ENCODE assay signal across 13 mouse cellular contexts in the genomic region with DNA sequence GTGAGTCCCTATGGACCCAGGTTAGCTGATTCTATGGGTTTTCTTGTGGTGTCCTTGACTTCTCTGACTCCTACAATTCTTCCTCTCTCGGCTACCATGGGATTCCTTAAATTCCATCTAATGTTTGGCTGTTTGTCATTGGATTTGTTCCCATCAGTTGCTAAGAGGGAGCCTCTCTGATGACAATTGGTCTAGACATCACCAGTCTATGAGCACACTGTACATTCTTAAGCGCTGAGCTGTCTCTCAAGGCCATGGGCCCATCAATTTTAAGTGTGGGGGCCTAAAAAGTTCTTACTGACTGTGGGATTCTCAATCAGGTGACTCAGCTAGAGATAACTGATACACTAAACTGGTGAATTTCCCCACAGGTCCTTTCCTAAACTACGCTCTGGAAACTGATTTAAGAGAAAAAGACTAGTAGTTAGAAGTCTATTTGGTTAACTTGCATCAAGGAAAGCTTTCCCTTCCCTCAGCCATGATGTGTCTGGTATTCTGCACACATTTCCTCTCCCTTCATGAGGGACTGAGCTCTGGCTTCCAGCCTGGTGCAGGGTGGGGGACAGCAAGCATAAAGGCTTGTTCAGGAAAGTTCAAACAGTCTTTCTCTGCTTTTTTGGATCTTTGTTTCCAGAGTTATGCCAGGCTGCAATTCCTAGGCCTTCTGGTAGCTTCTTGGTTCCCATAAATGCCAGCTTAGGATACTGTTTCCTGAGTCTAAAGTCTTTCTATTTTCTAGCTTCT.
A peak's percentile ranks its signal among the peaks of the same experiment; 100 is the strongest.
DNase-seq lines count a peak whose midpoint lies in the region; ATAC-seq and TF ChIP-seq lines count a peak whose summit lies in the region.
"Had no signal": no experiment of that assay in that cellular context is flagged by ENCODE, and none has a peak within 500 bp of the region (broad histone marks: within the 10 kb centered on the region; RNA-seq: fewer than 3 reads in every experiment).

No protein-coding gene starts in this region.

- no peaks in the 10 kb centered on the region for H3K9me3 ChIP-seq in hindbrain, embryonic 15.5 days
- H3K9me3 ChIP-seq in hindbrain, embryonic 11.5 days (ENCODE audit: control insufficient read depth, low read length), result no peaks in the 10 kb centered on the region
- no peaks in the 10 kb centered on the region for H3K9me3 ChIP-seq in midbrain, embryonic 13.5 days
- H3K9me3 ChIP-seq in midbrain, postnatal 0 days (ENCODE audit: low read length), result no peaks in the 10 kb centered on the region
- H3K9me3 ChIP-seq: liver, embryonic 13.5 days had no signal

- no peak overlapping the region for H3ac ChIP-seq in myocyte (ENCODE audit: control insufficient read depth, insufficient read length)

- peak; percentile 29 for DNase-seq in adrenal gland, postnatal 14 days
- DNase-seq in adrenal gland, postnatal 4 days (ENCODE audit: low spot score in 2 of 2), result no peak
- no peak for DNase-seq in hindbrain, embryonic 11.5 days (ENCODE audit: low spot score)
- DNase-seq in midbrain, postnatal 0 days (ENCODE audit: low spot score), result no peak
- DNase-seq in frontal cortex, postnatal 25 days (ENCODE audit: low spot score in 2 of 2), result no peak
- DNase-seq: cerebellum, adult 18-20 months; gastrocnemius, adult 2 months; kidney, adult 18-20 months; liver, embryonic 13.5 days; right cerebral cortex, postnatal 4 days had no signal

- H3K79me2 ChIP-seq in myocyte (ENCODE audit: control insufficient read depth, insufficient read depth), result no peaks in the 10 kb centered on the region

- peaks cover 13% of the 10 kb centered on the region; the same call in 1 of the 2 replicates for H3K4me1 ChIP-seq in hindbrain, embryonic 15.5 days (replicated peaks)
- H3K4me1 ChIP-seq in hindbrain, embryonic 11.5 days (replicated peaks; ENCODE audit: control insufficient read depth, insufficient read depth, low read length), result no peaks in the 10 kb centered on the region
- H3K4me1 ChIP-seq in midbrain, embryonic 13.5 days (replicated peaks), result peaks cover 51% of the 10 kb centered on the region
- H3K4me1 ChIP-seq in midbrain, postnatal 0 days (ENCODE audit: insufficient read depth, low read length), result 0 out of 2 replicates have a peak, but pooled peaks cover under 1% of the 10 kb centered on the region

- TF ChIP-seq POLR2A in myocyte (IDR thresholded peaks at IDR 0.05; ENCODE audit: insufficient read length, low read depth), result no peak

- H3K27me3 ChIP-seq in hindbrain, embryonic 15.5 days, result no peaks in the 10 kb centered on the region
- H3K27me3 ChIP-seq in hindbrain, embryonic 11.5 days (ENCODE audit: control insufficient read depth, insufficient read depth, low read length), result no peaks in the 10 kb centered on the region
- H3K27me3 ChIP-seq in midbrain, embryonic 13.5 days, result no peaks in the 10 kb centered on the region
- H3K27me3 ChIP-seq in midbrain, postnatal 0 days (ENCODE audit: insufficient read depth, low read length), result no peaks in the 10 kb centered on the region
- no peaks in the 10 kb centered on the region for H3K27me3 ChIP-seq in myocyte (ENCODE audit: control insufficient read depth, insufficient read depth, insufficient read length)
- H3K27me3 ChIP-seq: liver, embryonic 13.5 days had no signal

- no peaks in the 10 kb centered on the region for H3K36me3 ChIP-seq in hindbrain, embryonic 15.5 days
- H3K36me3 ChIP-seq in hindbrain, embryonic 11.5 days (ENCODE audit: control insufficient read depth, insufficient read depth, low read length), result no peaks in the 10 kb centered on the region
- no peaks in the 10 kb centered on the region for H3K36me3 ChIP-seq in midbrain, embryonic 13.5 days
- H3K36me3 ChIP-seq in midbrain, postnatal 0 days (ENCODE audit: insufficient read depth, low read length), result no peaks in the 10 kb centered on the region
- H3K36me3 ChIP-seq in myocyte (ENCODE audit: control insufficient read depth, insufficient read depth), result no peaks in the 10 kb centered on the region
- H3K36me3 ChIP-seq: liver, embryonic 13.5 days had no signal

- H3K4me3 ChIP-seq in hindbrain, embryonic 15.5 days, result no peak overlapping the region
- H3K4me3 ChIP-seq in hindbrain, embryonic 11.5 days (ENCODE audit: low read depth, low read length), result no peak overlapping the region
- H3K4me3 ChIP-seq in midbrain, embryonic 13.5 days (replicated peaks), result no peak overlapping the region
- no peak overlapping the region for H3K4me3 ChIP-seq in midbrain, postnatal 0 days (ENCODE audit: low read depth, low read length)
- no peak overlapping the region for H3K4me3 ChIP-seq in myocyte
- H3K4me3 ChIP-seq: gastrocnemius, adult 2 months; liver, embryonic 13.5 days had no signal

- 74% methylated on average over 3 of the region's 3 CpGs for WGBS in hindbrain, embryonic 15.5 days
- 82% methylated on average over 3 of the region's 3 CpGs for WGBS in hindbrain, embryonic 11.5 days
- WGBS in midbrain, embryonic 13.5 days, result 81% methylated on average over 3 of the region's 3 CpGs
- 85% methylated on average over 3 of the region's 3 CpGs for WGBS in midbrain, postnatal 0 days

- no peak for TF ChIP-seq CTCF in midbrain, postnatal 0 days (IDR thresholded peaks at IDR 0.05)

- H3K9ac ChIP-seq in hindbrain, embryonic 15.5 days, result no peak overlapping the region
- H3K9ac ChIP-seq in hindbrain, embryonic 11.5 days (ENCODE audit: low read depth, low read length), result no peak overlapping the region
- no peak overlapping the region for H3K9ac ChIP-seq in midbrain, embryonic 13.5 days (replicated peaks)
- H3K9ac ChIP-seq in midbrain, postnatal 0 days (replicated peaks; ENCODE audit: low read length, poor library complexity, severe bottlenecking), result no peak overlapping the region
- H3K9ac ChIP-seq: liver, embryonic 13.5 days had no signal

- H3K27ac ChIP-seq in hindbrain, embryonic 15.5 days (replicated peaks), result peak overlapping the region; percentile 31; the same call in 1 of the 2 replicates
- no peak overlapping the region; the same call in 1 of the 2 replicates for H3K27ac ChIP-seq in hindbrain, embryonic 11.5 days (ENCODE audit: low read depth, low read length)
- 0 out of 2 replicates have a peak overlapping the region, but pooled peaks have one; percentile 16 for H3K27ac ChIP-seq in midbrain, embryonic 13.5 days
- no peak overlapping the region for H3K27ac ChIP-seq in midbrain, postnatal 0 days (ENCODE audit: low read depth, low read length)
- H3K27ac ChIP-seq: gastrocnemius, adult 2 months; liver, embryonic 13.5 days had no signal

- no peak overlapping the region for H3K4me2 ChIP-seq in hindbrain, embryonic 15.5 days
- H3K4me2 ChIP-seq in hindbrain, embryonic 11.5 days (replicated peaks; ENCODE audit: low read depth, low read length), result no peak overlapping the region
- H3K4me2 ChIP-seq in midbrain, embryonic 13.5 days (replicated peaks), result no peak overlapping the region
- H3K4me2 ChIP-seq in midbrain, postnatal 0 days (ENCODE audit: low read depth, low read length, poor library complexity, severe bottlenecking), result no peak overlapping the region
- peak overlapping the region; percentile 41 for H3K4me2 ChIP-seq in myocyte (ENCODE audit: low read depth)
- H3K4me2 ChIP-seq: liver, embryonic 13.5 days had no signal

- ATAC-seq in hindbrain, embryonic 15.5 days (ENCODE audit: low FRiP score, low read depth), result no peak
- ATAC-seq in hindbrain, embryonic 11.5 days (ENCODE audit: low FRiP score), result no peak
- ATAC-seq in midbrain, embryonic 13.5 days, result no peak
- ATAC-seq in midbrain, postnatal 0 days (ENCODE audit: low FRiP score), result no peak

TF ChIP-seq in myocyte, 11 proteins besides CTCF, POLR2A, EP300 and RAD21:
- TF ChIP-seq MAX (IDR thresholded peaks at IDR 0.05; ENCODE audit: low read depth) (no peak), REST (IDR thresholded peaks at IDR 0.05; ENCODE audit: insufficient read depth, insufficient read length) (no peak), TCF12 (IDR thresholded peaks at IDR 0.05; ENCODE audit: insufficient read depth, poor library complexity, severe bottlenecking) (no peak), CEBPB (IDR thresholded peaks at IDR 0.05; ENCODE audit: insufficient read depth, poor library complexity, severe bottlenecking) (no peak), MYOD1 (IDR thresholded peaks at IDR 0.05; ENCODE audit: control insufficient read depth in 1 of 3, insufficient read length in 2 of 3, low read depth in 2 of 3) (no peak), MYOG (IDR thresholded peaks at IDR 0.05; ENCODE audit: control insufficient read depth in 1 of 3, insufficient read depth in 1 of 3, insufficient read length in 2 of 3, low read depth in 2 of 3) (no peak), TCF3 (IDR thresholded peaks at IDR 0.05; ENCODE audit: insufficient read length, low read depth) (no peak), SRF (IDR thresholded peaks at IDR 0.05; ENCODE audit: control insufficient read depth, insufficient read length, low read depth) (no peak), POLR2AphosphoS2 (IDR thresholded peaks at IDR 0.05; ENCODE audit: insufficient read length, low read depth) (no peak), E2F4 (IDR thresholded peaks at IDR 0.05; ENCODE audit: insufficient read depth) (no peak), USF1 (IDR thresholded peaks at IDR 0.05; ENCODE audit: low read depth) (no peak)
TF ChIP-seq in myocyte: peak in this region for 0.

Comparison
In these comparisons a context has a peak if more than half of its experiments do, and no peak if none do; other contexts are left out.
1. H3K27ac ChIP-seq: peak in hindbrain, embryonic 15.5 days (single experiment) and midbrain, embryonic 13.5 days (single experiment); none in hindbrain, embryonic 11.5 days (single experiment) and midbrain, postnatal 0 days (single experiment).